Mouse (Mus musculus): ENCODE results near the gene Otud4. TPM values are rescaled to one million over a fixed set of nuclear protein-coding genes. Genes with fewer than 3 reads are reported as not detected.

Otud4 gene
- total and polyA plus RNA-seq, 3 experiments, result 45.3 to 53.4 (median 51.7) TPM

- Histone ChIP-seq H3K79me2 (ENCODE audit: control insufficient read depth, insufficient read depth, low read length, poor library complexity) (peaks cover 57% of the 10 kb centered on the region), H3K9me3 (replicated peaks; ENCODE audit: insufficient read depth, low read length) (no peaks in the 10 kb centered on the region), H3K27ac (ENCODE audit: control insufficient read depth, low read depth, low read length) (no peak overlapping the region), H3K27me3 (ENCODE audit: control insufficient read depth in 1 of 2, insufficient read depth in 2 of 2, low read length in 2 of 2) (no peaks in the 10 kb centered on the region), H3K36me3 (ENCODE audit: control insufficient read depth in 1 of 2, insufficient read depth in 2 of 2, low read length in 2 of 2) (peaks cover 26 to 31% of the 10 kb centered on the region in 2 experiments), H3K4me3 (ENCODE audit: control insufficient read depth in 1 of 2, insufficient read depth in 1 of 2, low read depth in 2 of 2, low read length in 2 of 2) (peak overlapping the region; percentile 43 to 87), H3K4me1 (ENCODE audit: control insufficient read depth in 1 of 2, insufficient read depth in 2 of 2, low read length in 2 of 2) (peaks cover 8 to 11% of the 10 kb centered on the region in 2 experiments), H3K9ac (ENCODE audit: control insufficient read depth, low read depth, low read length, poor library complexity, severe bottlenecking) (peak overlapping the region; percentile 47)
- DNase-seq (ENCODE audit: low read depth, low spot score), result peak; percentile 57
- TF ChIP-seq ELF1 (IDR thresholded peaks at IDR 0.05; ENCODE audit: low read depth, low read length) (no peak), BHLHE40 (IDR thresholded peaks at IDR 0.05; ENCODE audit: borderline replicate concordance, low read depth, low read length) (no peak), E2F4 (IDR thresholded peaks at IDR 0.05; ENCODE audit: borderline replicate concordance, low read depth, low read length) (no peak), MYB (IDR thresholded peaks at IDR 0.05; ENCODE audit: low read depth, low read length) (no peak), TBP (IDR thresholded peaks at IDR 0.05; ENCODE audit: low read depth, low read length) (0 out of 2 replicates have a peak, but pooled peaks have one; percentile 7), ZMIZ1 (IDR thresholded peaks at IDR 0.05; ENCODE audit: low read depth, low read length) (no peak), TAL1 (IDR thresholded peaks at IDR 0.05; ENCODE audit: low read length) (no peak), GATA1 (IDR thresholded peaks at IDR 0.05; ENCODE audit: low read depth, low read length) (no peak), POLR2AphosphoS5 (IDR thresholded peaks at IDR 0.05; ENCODE audit: borderline replicate concordance, low read depth, low read length) (no peak)
Observed at GRCm38 (mm10) chr8:79641119-79641518, 1.7 kb downstream of the Otud4 start.

- Histone ChIP-seq H3K27ac (ENCODE audit: control insufficient read depth, low read depth, low read length) (no peak overlapping the region), H3K4me3 (ENCODE audit: control insufficient read depth in 1 of 2, insufficient read depth in 1 of 2, low read depth in 2 of 2, low read length in 2 of 2) (no peak overlapping the region), H3K79me2 (ENCODE audit: control insufficient read depth, insufficient read depth, low read length, poor library complexity) (peaks cover 31% of the 10 kb centered on the region), H3K27me3 (ENCODE audit: control insufficient read depth in 1 of 2, insufficient read depth in 2 of 2, low read length in 2 of 2) (no peaks in the 10 kb centered on the region), H3K4me1 (ENCODE audit: control insufficient read depth in 1 of 2, insufficient read depth in 2 of 2, low read length in 2 of 2) (no peaks in the 10 kb centered on the region), H3K36me3 (ENCODE audit: control insufficient read depth in 1 of 2, insufficient read depth in 2 of 2, low read length in 2 of 2) (peaks cover 19 to 48% of the 10 kb centered on the region in 2 experiments), H3K9ac (ENCODE audit: control insufficient read depth, low read depth, low read length, poor library complexity, severe bottlenecking) (no peak overlapping the region), H3K9me3 (replicated peaks; ENCODE audit: insufficient read depth, low read length) (no peaks in the 10 kb centered on the region)
- no peak for TF ChIP-seq MYB (IDR thresholded peaks at IDR 0.05; ENCODE audit: low read depth, low read length)
- TF ChIP-seq GABPA (IDR thresholded peaks at IDR 0.05; ENCODE audit: low read depth, low read length), result no peak
- TF ChIP-seq TAL1 (IDR thresholded peaks at IDR 0.05; ENCODE audit: low read length), result no peak
- TF ChIP-seq POLR2AphosphoS5 (IDR thresholded peaks at IDR 0.05; ENCODE audit: borderline replicate concordance, low read depth, low read length), result no peak
- TF ChIP-seq MAX (IDR thresholded peaks at IDR 0.05; ENCODE audit: low read length), result no peak
- no peak for TF ChIP-seq ELF1 (IDR thresholded peaks at IDR 0.05; ENCODE audit: low read depth, low read length)
- TF ChIP-seq NRF1 (IDR thresholded peaks at IDR 0.05; ENCODE audit: insufficient read depth, low read depth, low read length, poor library complexity, severe bottlenecking), result no peak
- no peak for TF ChIP-seq POLR2AphosphoS2 (IDR thresholded peaks at IDR 0.05; ENCODE audit: low read length)
- no peak for TF ChIP-seq MAZ (IDR thresholded peaks at IDR 0.05; ENCODE audit: low read depth, low read length)
- no peak for TF ChIP-seq SIN3A (IDR thresholded peaks at IDR 0.05; ENCODE audit: low read length)
- no peak for TF ChIP-seq KAT2A (conservative IDR thresholded peaks at IDR 0.05; ENCODE audit: low read depth, low read length)
- no peak for TF ChIP-seq RCOR1 (IDR thresholded peaks at IDR 0.05; ENCODE audit: low read depth, low read length)
- TF ChIP-seq POLR2A (IDR thresholded peaks at IDR 0.05; ENCODE audit: control insufficient read depth in 1 of 2, insufficient read depth in 1 of 2, low read depth in 1 of 2, low read length in 2 of 2, poor library complexity in 1 of 2), result no peak
- TF ChIP-seq ZMIZ1 (IDR thresholded peaks at IDR 0.05; ENCODE audit: low read depth, low read length), result no peak
- no peak for TF ChIP-seq USF2 (IDR thresholded peaks at IDR 0.05; ENCODE audit: borderline replicate concordance in 1 of 2, insufficient read depth in 1 of 2, low read depth in 1 of 2, low read length in 2 of 2)
- no peak for TF ChIP-seq MYC (IDR thresholded peaks at IDR 0.05; ENCODE audit: low read depth, low read length)
- no peak for DNase-seq (ENCODE audit: low read depth, low spot score)
Observed at GRCm38 (mm10) chr8:79649569-79649968, 10.2 kb downstream of the Otud4 start.

Measured in MEL (cell line).